Mouse (Mus musculus): ENCODE measurements around the gene Npy4r. TPM values are rescaled to one million over a fixed set of nuclear protein-coding genes. Genes with fewer than 3 reads are reported as not detected.

Npy4r gene
- polyA plus RNA-seq, 1 experiment from 2014 or later = not detected

DNA sequence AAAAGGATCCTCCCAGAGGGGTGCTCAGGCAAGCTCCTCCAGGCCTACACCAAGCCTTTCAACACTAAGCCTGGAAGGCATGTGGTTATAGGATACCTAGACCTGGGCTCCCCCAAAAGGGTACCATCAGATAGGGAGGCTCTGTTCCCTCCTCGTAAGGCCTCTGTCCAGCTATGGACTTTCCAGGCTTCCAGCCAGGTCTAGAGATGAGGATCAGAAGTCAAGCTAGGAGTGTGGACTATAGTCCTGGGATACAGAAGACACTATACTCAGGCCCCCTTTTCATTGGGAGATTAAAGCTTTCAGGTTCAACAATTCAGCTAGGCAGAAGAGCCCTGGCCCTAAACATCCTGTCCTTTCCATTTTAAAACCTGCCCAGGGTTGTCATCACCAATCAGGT is 30.8 kb upstream of the Npy4r start:
- H3K4me3 ChIP-seq (ENCODE audit: low read depth, low read length) = no peak overlapping the region
- no peak overlapping the region for H3K27ac ChIP-seq (replicated peaks; ENCODE audit: low read depth, low read length)
- WGBS = 89% methylated on average over 1 of the region's 1 CpGs
- DNase-seq (ENCODE audit: low spot score) = no peak
- H3K9me3 ChIP-seq (ENCODE audit: control insufficient read depth, low read length) = peaks cover 11% of the 10 kb centered on the region; the same call in 1 of the 2 replicates
- no peaks in the 10 kb centered on the region for H3K36me3 ChIP-seq (ENCODE audit: control insufficient read depth, insufficient read depth, low read length)
- H3K4me1 ChIP-seq (ENCODE audit: control insufficient read depth, insufficient read depth, low read length) = no peaks in the 10 kb centered on the region
- no peak for ATAC-seq (ENCODE audit: low read depth)
- no peaks in the 10 kb centered on the region for H3K27me3 ChIP-seq (replicated peaks; ENCODE audit: control insufficient read depth, insufficient read depth, low read length)
- H3K9ac ChIP-seq (ENCODE audit: low read depth, low read length) = no peak overlapping the region
- no peak overlapping the region for H3K4me2 ChIP-seq (ENCODE audit: low read depth, low read length)

DNA sequence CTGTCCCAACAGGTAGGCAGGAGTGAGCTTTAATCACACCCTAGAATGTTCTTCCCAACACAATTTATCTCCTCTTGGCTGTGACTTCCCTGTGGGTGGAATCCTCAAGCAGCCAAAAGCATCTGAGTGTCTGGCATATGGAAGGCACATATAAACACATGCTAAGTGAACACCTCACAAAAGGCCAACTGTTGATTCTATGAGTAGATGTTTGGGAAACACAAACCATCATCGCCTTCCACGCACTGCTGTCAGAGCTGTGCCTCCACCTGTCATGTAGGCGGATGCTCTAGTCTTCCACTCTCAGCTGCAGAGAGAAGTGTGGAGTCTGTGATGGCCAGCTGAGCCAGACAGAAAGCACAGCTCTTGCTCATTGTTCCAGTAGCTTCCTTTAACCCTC is 27.1 kb upstream of the Npy4r start:
- ATAC-seq (ENCODE audit: low read depth) (no peak), DNase-seq (ENCODE audit: low spot score) (no peak)
- no peak overlapping the region for H3K4me3 ChIP-seq (ENCODE audit: low read depth, low read length)
- 91% methylated on average over 3 of the region's 3 CpGs for WGBS
- H3K36me3 ChIP-seq (ENCODE audit: control insufficient read depth, insufficient read depth, low read length) = no peaks in the 10 kb centered on the region
- H3K27ac ChIP-seq (replicated peaks; ENCODE audit: low read depth, low read length) = no peak overlapping the region
- no peak overlapping the region for H3K4me2 ChIP-seq (ENCODE audit: low read depth, low read length)
- no peak overlapping the region for H3K9ac ChIP-seq (ENCODE audit: low read depth, low read length)
- no peaks in the 10 kb centered on the region for H3K27me3 ChIP-seq (replicated peaks; ENCODE audit: control insufficient read depth, insufficient read depth, low read length)
- peaks cover 11% of the 10 kb centered on the region; the same call in 1 of the 2 replicates for H3K9me3 ChIP-seq (ENCODE audit: control insufficient read depth, low read length)
- no peaks in the 10 kb centered on the region for H3K4me1 ChIP-seq (ENCODE audit: control insufficient read depth, insufficient read depth, low read length)

DNA sequence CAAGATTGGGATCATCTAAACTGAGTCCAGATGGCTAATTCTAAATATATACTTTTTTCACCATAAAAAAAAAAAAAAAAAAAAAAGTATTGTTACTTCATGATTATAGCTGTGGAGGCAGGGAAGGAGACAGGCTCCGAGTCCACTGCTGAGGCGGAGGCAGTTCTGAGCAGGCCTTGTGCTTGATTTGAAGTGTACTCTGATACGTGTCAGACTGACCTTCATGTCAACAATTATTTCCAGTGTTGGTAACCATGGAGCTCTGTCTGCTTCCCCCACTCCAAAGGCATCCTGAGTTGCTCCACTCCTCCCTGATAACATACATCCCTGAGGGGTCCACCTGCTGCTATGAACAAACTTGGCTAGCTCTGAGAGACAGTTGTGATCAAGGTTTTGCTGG is 18.8 kb upstream of the Npy4r start:
- no peaks in the 10 kb centered on the region for H3K27me3 ChIP-seq (replicated peaks; ENCODE audit: control insufficient read depth, insufficient read depth, low read length)
- DNase-seq (ENCODE audit: low spot score) (no peak), ATAC-seq (ENCODE audit: low read depth) (no peak)
- H3K4me2 ChIP-seq (ENCODE audit: low read depth, low read length) = no peak overlapping the region
- no peaks in the 10 kb centered on the region for H3K4me1 ChIP-seq (ENCODE audit: control insufficient read depth, insufficient read depth, low read length)
- no peak overlapping the region for H3K9ac ChIP-seq (ENCODE audit: low read depth, low read length)
- 74% methylated on average over 3 of the region's 3 CpGs for WGBS
- H3K36me3 ChIP-seq (ENCODE audit: control insufficient read depth, insufficient read depth, low read length) = no peaks in the 10 kb centered on the region
- H3K27ac ChIP-seq (replicated peaks; ENCODE audit: low read depth, low read length) = no peak overlapping the region
- no peaks in the 10 kb centered on the region for H3K9me3 ChIP-seq (ENCODE audit: control insufficient read depth, low read length)
- no peak overlapping the region for H3K4me3 ChIP-seq (ENCODE audit: low read depth, low read length)

DNA sequence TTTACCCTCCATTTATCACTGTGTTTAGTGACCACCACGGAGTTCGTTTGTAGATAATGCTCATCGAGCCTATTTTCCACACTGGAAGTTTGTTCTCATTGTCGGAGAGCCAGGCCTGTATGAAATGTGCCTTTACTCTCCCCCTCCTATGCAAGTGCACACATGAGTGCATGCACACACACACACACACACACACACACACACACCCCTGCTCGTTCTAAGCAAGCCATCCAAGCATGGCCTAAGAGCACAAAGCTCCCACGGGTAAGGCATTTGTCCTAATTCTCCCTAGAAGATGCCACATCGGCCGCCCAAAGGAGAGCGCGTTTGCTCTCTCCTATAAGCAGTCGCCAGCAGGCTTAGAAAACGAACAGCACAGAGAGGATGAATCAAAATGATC is 3.5 kb upstream of the Npy4r start:
- H3K4me2 ChIP-seq (ENCODE audit: low read depth, low read length) = no peak overlapping the region

DNA sequence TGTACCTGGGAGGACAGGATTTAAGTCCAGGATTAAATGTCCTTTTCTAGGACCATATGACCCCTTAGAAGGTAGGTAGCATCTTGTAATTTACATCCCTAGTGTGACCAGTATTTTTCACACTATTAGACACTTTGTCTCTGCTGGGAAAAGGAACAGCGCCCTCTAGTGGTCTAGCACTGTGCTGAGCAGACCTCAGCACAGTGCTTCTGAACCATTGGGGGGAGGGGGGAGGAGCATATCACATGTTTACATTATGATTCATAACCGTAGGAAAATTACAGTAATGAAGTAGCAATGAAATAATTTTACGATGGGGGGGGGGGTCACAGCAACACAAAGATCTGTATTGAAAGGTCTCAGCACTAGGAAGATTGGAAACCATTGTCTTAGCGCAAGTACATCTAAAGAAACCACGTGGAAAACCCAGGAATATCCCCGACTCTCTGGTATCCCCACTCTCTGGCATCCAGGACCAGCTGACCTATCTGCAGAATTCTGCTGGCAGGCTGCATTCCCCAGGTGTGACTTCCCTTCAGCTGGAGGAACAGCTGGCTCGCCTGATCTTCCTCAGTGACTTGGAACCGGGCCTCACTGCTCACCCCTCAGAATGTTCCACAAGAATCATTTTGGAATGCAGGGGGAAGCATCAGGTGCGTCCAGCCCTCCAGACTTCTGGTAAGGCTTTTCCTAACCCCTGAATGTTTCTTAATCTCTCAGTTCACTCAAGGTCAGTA is 2.5 kb upstream of the Npy4r start:
- H3K27me3 ChIP-seq (replicated peaks; ENCODE audit: control insufficient read depth, insufficient read depth, low read length) = no peaks in the 10 kb centered on the region
- no peak overlapping the region for H3K9ac ChIP-seq (ENCODE audit: low read depth, low read length)
- peaks cover 6% of the 10 kb centered on the region for H3K4me1 ChIP-seq (ENCODE audit: control insufficient read depth, insufficient read depth, low read length)
- peak; percentile 68 for DNase-seq (ENCODE audit: low spot score)
- WGBS = 51% methylated on average over 9 of the region's 9 CpGs
- no peaks in the 10 kb centered on the region for H3K9me3 ChIP-seq (ENCODE audit: control insufficient read depth, low read length)
- no peaks in the 10 kb centered on the region for H3K36me3 ChIP-seq (ENCODE audit: control insufficient read depth, insufficient read depth, low read length)
- no peak overlapping the region for H3K4me2 ChIP-seq (ENCODE audit: low read depth, low read length)
- no peak overlapping the region for H3K4me3 ChIP-seq (ENCODE audit: low read depth, low read length)
- peak; percentile 82 for ATAC-seq (ENCODE audit: low read depth)
- no peak overlapping the region for H3K27ac ChIP-seq (replicated peaks; ENCODE audit: low read depth, low read length)

More for the DNA sequence above, 3.5 kb upstream of the Npy4r start:
- Histone ChIP-seq H3K27ac (replicated peaks; ENCODE audit: low read depth, low read length) (no peak overlapping the region), H3K27me3 (replicated peaks; ENCODE audit: control insufficient read depth, insufficient read depth, low read length) (no peaks in the 10 kb centered on the region), H3K36me3 (ENCODE audit: control insufficient read depth, insufficient read depth, low read length) (no peaks in the 10 kb centered on the region), H3K9me3 (ENCODE audit: control insufficient read depth, low read length) (no peaks in the 10 kb centered on the region), H3K4me1 (ENCODE audit: control insufficient read depth, insufficient read depth, low read length) (peaks cover 6% of the 10 kb centered on the region), H3K4me3 (ENCODE audit: low read depth, low read length) (no peak overlapping the region), H3K9ac (ENCODE audit: low read depth, low read length) (no peak overlapping the region)
- ATAC-seq (ENCODE audit: low read depth) (no peak), DNase-seq (ENCODE audit: low spot score) (no peak)
- 71% methylated on average over 12 of the region's 12 CpGs for WGBS

DNA sequence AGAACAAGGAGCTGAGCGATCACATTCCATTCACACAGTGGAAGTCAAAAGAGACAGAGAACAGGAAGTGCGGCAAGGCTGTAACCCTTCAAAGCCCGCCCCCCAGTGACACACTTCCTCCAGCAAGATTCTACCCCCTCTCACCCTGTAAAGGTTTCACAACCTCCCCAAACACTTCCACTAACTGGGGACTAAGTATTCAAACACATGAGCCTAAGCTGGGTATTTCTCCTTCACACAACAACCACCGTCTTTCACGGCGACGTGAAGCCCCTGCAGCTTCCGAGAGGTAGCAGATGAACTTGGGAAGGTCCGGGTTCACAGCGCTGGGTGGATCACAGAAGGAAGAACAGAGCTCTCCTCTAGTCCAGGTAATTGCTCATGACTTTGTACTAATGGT is 9.4 kb downstream of the Npy4r start:
- no peak overlapping the region for H3K4me3 ChIP-seq (ENCODE audit: low read depth, low read length)
- H3K9me3 ChIP-seq (ENCODE audit: control insufficient read depth, low read length) = no peaks in the 10 kb centered on the region
- no peaks in the 10 kb centered on the region for H3K27me3 ChIP-seq (replicated peaks; ENCODE audit: control insufficient read depth, insufficient read depth, low read length)
- no peak for ATAC-seq (ENCODE audit: low read depth)
- H3K36me3 ChIP-seq (ENCODE audit: control insufficient read depth, insufficient read depth, low read length) = no peaks in the 10 kb centered on the region
- H3K4me1 ChIP-seq (ENCODE audit: control insufficient read depth, insufficient read depth, low read length) = no peaks in the 10 kb centered on the region
- H3K4me2 ChIP-seq (ENCODE audit: low read depth, low read length) = no peak overlapping the region
- H3K27ac ChIP-seq (replicated peaks; ENCODE audit: low read depth, low read length) = no peak overlapping the region
- no peak for DNase-seq (ENCODE audit: low spot score)
- H3K9ac ChIP-seq (ENCODE audit: low read depth, low read length) = no peak overlapping the region
- WGBS = 91% methylated on average over 10 of the region's 10 CpGs

DNA sequence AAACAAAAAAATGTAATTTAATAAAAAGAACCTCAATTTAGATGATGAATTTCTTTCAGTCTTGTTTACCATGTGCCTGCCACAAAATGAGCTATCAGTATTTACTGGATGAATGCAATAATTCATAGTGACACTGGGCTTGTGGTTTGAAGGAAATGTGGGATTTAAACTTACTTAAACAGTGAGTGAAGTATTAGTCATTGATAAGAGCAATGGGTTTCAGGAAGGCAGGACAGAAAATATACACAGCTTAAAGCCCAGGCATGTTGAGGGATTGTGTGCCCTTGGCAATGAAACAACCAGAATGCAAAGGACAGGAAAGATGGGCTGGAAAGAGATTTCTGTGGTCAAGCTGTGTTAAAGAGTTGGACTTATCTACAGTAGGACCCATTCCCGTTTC is 10.0 kb downstream of the Npy4r start:
- no peaks in the 10 kb centered on the region for H3K36me3 ChIP-seq (ENCODE audit: control insufficient read depth, insufficient read depth, low read length)
- H3K9me3 ChIP-seq (ENCODE audit: control insufficient read depth, low read length) = no peaks in the 10 kb centered on the region
- ATAC-seq (ENCODE audit: low read depth) = no peak
- H3K27me3 ChIP-seq (replicated peaks; ENCODE audit: control insufficient read depth, insufficient read depth, low read length) = no peaks in the 10 kb centered on the region
- H3K4me2 ChIP-seq (ENCODE audit: low read depth, low read length) = no peak overlapping the region
- no peak for DNase-seq (ENCODE audit: low spot score)
- 73% methylated on average over 1 of the region's 1 CpGs for WGBS
- no peak overlapping the region for H3K9ac ChIP-seq (ENCODE audit: low read depth, low read length)
- no peak overlapping the region for H3K4me3 ChIP-seq (ENCODE audit: low read depth, low read length)
- no peak overlapping the region for H3K27ac ChIP-seq (replicated peaks; ENCODE audit: low read depth, low read length)
- no peaks in the 10 kb centered on the region for H3K4me1 ChIP-seq (ENCODE audit: control insufficient read depth, insufficient read depth, low read length)

DNA sequence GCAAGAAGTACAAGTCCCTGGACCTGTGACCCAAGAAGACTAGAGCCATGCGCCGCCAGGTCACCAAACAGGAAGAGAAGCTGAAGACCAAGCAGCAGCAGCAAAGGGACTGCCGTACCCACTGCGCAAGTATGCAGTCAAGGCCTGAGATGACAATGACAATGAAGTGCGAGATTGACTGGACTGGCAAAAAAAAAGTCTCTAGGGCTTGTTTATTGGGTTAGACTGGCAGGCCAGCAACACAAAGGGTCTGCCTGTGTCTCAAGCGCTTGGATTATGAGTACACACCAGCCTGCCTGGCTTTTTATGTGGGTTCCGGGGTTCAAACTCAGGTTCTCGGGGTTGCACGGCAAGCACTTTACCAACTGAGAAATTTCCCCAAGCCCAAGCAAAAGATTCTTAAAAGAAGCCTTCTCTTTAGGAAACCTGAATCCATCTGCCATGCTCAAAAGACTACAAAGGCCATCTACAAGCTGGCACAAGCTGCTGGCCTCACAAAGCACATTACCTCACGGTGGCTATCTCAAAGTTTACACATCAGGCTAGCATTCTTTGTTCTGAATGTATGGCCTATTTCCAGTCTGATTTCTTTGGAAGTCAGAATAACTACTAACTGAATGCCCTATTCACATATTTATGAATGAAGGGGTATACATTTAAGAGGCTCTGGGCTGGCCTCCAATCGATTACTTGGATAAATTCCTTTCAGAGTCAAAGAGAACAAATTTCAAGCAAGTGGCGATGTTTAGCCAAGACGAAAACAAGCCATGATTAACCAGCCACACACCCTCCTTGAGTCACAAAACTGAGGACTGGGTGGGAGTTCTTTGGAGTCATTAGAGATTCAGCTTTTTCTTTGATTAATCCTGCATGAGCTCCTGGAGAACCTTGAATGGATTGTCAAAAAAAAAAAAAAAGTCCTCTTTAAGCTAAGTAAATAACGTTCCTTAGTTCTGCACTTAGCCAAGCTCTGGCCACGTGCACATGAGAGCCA is 12.3 kb downstream of the Npy4r start:
- peak; percentile 33 for DNase-seq (ENCODE audit: low spot score)
- Histone ChIP-seq H3K36me3 (ENCODE audit: control insufficient read depth, insufficient read depth, low read length) (no peaks in the 10 kb centered on the region), H3K4me2 (ENCODE audit: low read depth, low read length) (no peak overlapping the region), H3K4me3 (ENCODE audit: low read depth, low read length) (no peak overlapping the region), H3K9ac (ENCODE audit: low read depth, low read length) (no peak overlapping the region), H3K27me3 (replicated peaks; ENCODE audit: control insufficient read depth, insufficient read depth, low read length) (no peaks in the 10 kb centered on the region), H3K9me3 (ENCODE audit: control insufficient read depth, low read length) (no peaks in the 10 kb centered on the region), H3K27ac (replicated peaks; ENCODE audit: low read depth, low read length) (no peak overlapping the region), H3K4me1 (ENCODE audit: control insufficient read depth, insufficient read depth, low read length) (no peaks in the 10 kb centered on the region)
- 75% methylated on average over 15 of the region's 15 CpGs for WGBS
- no peak for ATAC-seq (ENCODE audit: low read depth)

Measured in embryonic facial prominence, embryonic 14.5 days (tissue).